10 mouse cellular contexts compared by ENCODE assay signal in genomic region chr15:85705566-85706332, GRCm38 (mm10). TPM values are rescaled to one million over a fixed set of nuclear protein-coding genes. Genes with fewer than 3 reads are reported as not detected.
DNase-seq lines count a peak whose midpoint lies in the region; ATAC-seq and TF ChIP-seq lines count a peak whose summit lies in the region.
"Had no signal": no experiment of that assay in that cellular context is flagged by ENCODE, and none has a peak within 500 bp of the region (broad histone marks: within the 10 kb centered on the region; RNA-seq: fewer than 3 reads in every experiment).

No protein-coding gene starts in this region.

- H3K36me3 ChIP-seq in hindbrain, embryonic 14.5 days (replicated peaks; ENCODE audit: control insufficient read depth, insufficient read depth) = peaks cover 67% of the 10 kb centered on the region
- H3K36me3 ChIP-seq in hindbrain, embryonic 10.5 days = no peaks in the 10 kb centered on the region
- peaks cover 19% of the 10 kb centered on the region for H3K36me3 ChIP-seq in spleen, adult 2 months (ENCODE audit: control insufficient read depth, insufficient read depth, low read length)
- H3K36me3 ChIP-seq in forebrain, embryonic 14.5 days (ENCODE audit: control insufficient read depth, insufficient read depth, low read length) = peaks cover 71% of the 10 kb centered on the region

- no peaks in the 10 kb centered on the region for H3K27me3 ChIP-seq in hindbrain, embryonic 14.5 days (ENCODE audit: control insufficient read depth, insufficient read depth, low read length)
- peaks cover 57% of the 10 kb centered on the region for H3K27me3 ChIP-seq in hindbrain, embryonic 10.5 days (ENCODE audit: insufficient read depth, poor library complexity, severe bottlenecking)
- no peaks in the 10 kb centered on the region for H3K27me3 ChIP-seq in spleen, adult 2 months (ENCODE audit: control insufficient read depth, insufficient read depth, low read length)
- no peaks in the 10 kb centered on the region for H3K27me3 ChIP-seq in forebrain, embryonic 14.5 days (replicated peaks; ENCODE audit: control insufficient read depth, insufficient read depth, low read length)
- H3K27me3 ChIP-seq: lung, embryonic 15.5 days had no signal

- H3K9me3 ChIP-seq in hindbrain, embryonic 14.5 days (ENCODE audit: control insufficient read depth, low read length) = no peaks in the 10 kb centered on the region
- H3K9me3 ChIP-seq in hindbrain, embryonic 10.5 days = no peaks in the 10 kb centered on the region
- H3K9me3 ChIP-seq in forebrain, embryonic 14.5 days (replicated peaks; ENCODE audit: control insufficient read depth, low read length) = no peaks in the 10 kb centered on the region
- H3K9me3 ChIP-seq: lung, embryonic 15.5 days had no signal

- no peak for ATAC-seq in hindbrain, embryonic 14.5 days (ENCODE audit: low FRiP score)
- ATAC-seq in forebrain, embryonic 14.5 days = no peak

- H3K27ac ChIP-seq in hindbrain, embryonic 14.5 days = 0 out of 2 replicates have a peak overlapping the region, but pooled peaks have one; percentile 12
- no peak overlapping the region for H3K27ac ChIP-seq in hindbrain, embryonic 10.5 days
- H3K27ac ChIP-seq in spleen, adult 2 months (ENCODE audit: insufficient read depth, low read length) = peak overlapping the region; percentile 40; the same call in 1 of the 2 replicates
- no peak overlapping the region for H3K27ac ChIP-seq in forebrain, embryonic 14.5 days (ENCODE audit: low read depth, low read length)
- H3K27ac ChIP-seq: lung, embryonic 15.5 days had no signal

- no peak overlapping the region for H3K4me3 ChIP-seq in hindbrain, embryonic 14.5 days (replicated peaks; ENCODE audit: low read length)
- H3K4me3 ChIP-seq in hindbrain, embryonic 10.5 days = no peak overlapping the region
- no peak overlapping the region for H3K4me3 ChIP-seq in spleen, adult 2 months (ENCODE audit: extremely low read depth, insufficient read depth, insufficient read length)
- no peak overlapping the region for H3K4me3 ChIP-seq in forebrain, embryonic 14.5 days (ENCODE audit: low read depth, low read length)
- H3K4me3 ChIP-seq: lung, embryonic 15.5 days had no signal

- no peaks in the 10 kb centered on the region; the same call in 1 of the 2 replicates for H3K4me1 ChIP-seq in hindbrain, embryonic 14.5 days (replicated peaks; ENCODE audit: control insufficient read depth, insufficient read depth, low read length)
- H3K4me1 ChIP-seq in hindbrain, embryonic 10.5 days (replicated peaks) = peaks cover 26% of the 10 kb centered on the region
- no peaks in the 10 kb centered on the region for H3K4me1 ChIP-seq in spleen, adult 2 months (ENCODE audit: control insufficient read depth, insufficient read depth, insufficient read length)
- peaks cover 9% of the 10 kb centered on the region for H3K4me1 ChIP-seq in forebrain, embryonic 14.5 days (ENCODE audit: control insufficient read depth, insufficient read depth, low read length)

- no peak for TF ChIP-seq CTCF in spleen, adult 2 months (IDR thresholded peaks at IDR 0.05; ENCODE audit: extremely low read depth, insufficient read depth, insufficient read length, insufficient replicate concordance)

- TF ChIP-seq POLR2A in spleen, adult 2 months (IDR thresholded peaks at IDR 0.05; ENCODE audit: low read depth, low read length) = no peak

- 79% methylated on average over 13 of the region's 13 CpGs for WGBS in hindbrain, embryonic 14.5 days
- WGBS in hindbrain, embryonic 10.5 days = 76% methylated on average over 13 of the region's 13 CpGs
- 81% methylated on average over 13 of the region's 13 CpGs for WGBS in spleen, adult 2 months
- WGBS in forebrain, embryonic 14.5 days = 86% methylated on average over 13 of the region's 13 CpGs

- no peak overlapping the region for H3K9ac ChIP-seq in hindbrain, embryonic 14.5 days
- H3K9ac ChIP-seq in forebrain, embryonic 14.5 days (ENCODE audit: low read length) = no peak overlapping the region
- H3K9ac ChIP-seq: lung, embryonic 15.5 days had no signal

- no peak overlapping the region for H3K4me2 ChIP-seq in hindbrain, embryonic 14.5 days (replicated peaks)
- H3K4me2 ChIP-seq in forebrain, embryonic 14.5 days (ENCODE audit: low read length) = no peak overlapping the region
- H3K4me2 ChIP-seq: lung, embryonic 15.5 days had no signal

- DNase-seq in hindbrain, embryonic 14.5 days (ENCODE audit: low spot score) = no peak
- no peak for DNase-seq in hindbrain, embryonic 10.5 days (ENCODE audit: low spot score)
- no peak for DNase-seq in spleen, adult 2 months (ENCODE audit: low read depth in 1 of 2, low spot score in 2 of 2)
- no peak for DNase-seq in spleen, postnatal 4 days (ENCODE audit: low spot score in 2 of 2)
- DNase-seq in heart, postnatal 4 days = peak; percentile 55
- no peak for DNase-seq in frontal cortex, postnatal 10 days (ENCODE audit: low spot score in 2 of 2)
- DNase-seq in forebrain, embryonic 14.5 days (ENCODE audit: low spot score) = no peak
- no peak for DNase-seq in retina, embryonic 14.5 days (ENCODE audit: low spot score)

RNA-seq across cellular contexts. Expression of gene Ppara, which starts 29.0 kb away (rescaled TPM):
- polyA plus RNA-seq in hindbrain, embryonic 14.5 days (2014; fragmentation: Nextera tagmentation; extraction: Ambion mirVana) = 1.2 and 1.6 TPM in 2 replicates
- 0.24 and 0.62 TPM in 2 replicates for polyA plus RNA-seq in hindbrain, embryonic 10.5 days (2016; fragmentation: Nextera tagmentation; extraction: Ambion mirVana)
- polyA plus RNA-seq in spleen, adult 2 months (2012; rRNA removed) = 0.06 and 0.14 TPM in 2 replicates
- 10 to 100 TPM; 24.0 to 29.6 TPM for total RNA-seq in heart, postnatal 4 days (2021)
- polyA plus RNA-seq in forebrain, embryonic 14.5 days (2014; fragmentation: Nextera tagmentation; extraction: Ambion mirVana) = 0.67 and 0.73 TPM in 2 replicates
- total RNA-seq: hematopoietic stem cell, adult 5-6 weeks had no signal

Comparison
In these comparisons a context has a peak if more than half of its experiments do, and no peak if none do; other contexts are left out.
1. H3K27ac ChIP-seq: peak in hindbrain, embryonic 14.5 days (single experiment) and spleen, adult 2 months (single experiment); none in hindbrain, embryonic 10.5 days (single experiment) and forebrain, embryonic 14.5 days (single experiment).